Mouse (Mus musculus) gastrocnemius, postnatal 10 days (tissue): Measurements from ENCODE around the gene Gm4985. TPM values are rescaled to one million over a fixed set of nuclear protein-coding genes. Genes with fewer than 3 reads are reported as not detected.
"Not testable (repeated sequence)": the region's sequence is repeated elsewhere in the genome, so short reads cannot be mapped to it uniquely, and the experiment has no call there.

Experiments used
- DNase-seq: peaks from one replicate; pipeline ENCODE4 v3.0.0; 2021; ENCODE audit warnings: mixed read lengths
- long read RNA-seq, 2 experiments: library from polyadenylated mRNA; stranded (forward); transcript quantifications; one replicate each; pipeline ENCODE4 v2.0.0; 2021
- microRNA-seq, 2 experiments: library from miRNA; unstranded; fragments of <30 nt; microRNA quantifications; one replicate each; pipeline ENCODE4 v1.2.0; 2021
- total RNA-seq, 2 experiments: library from RNA; stranded (reverse); gene quantifications; 2 replicates each; pipeline ENCODE4 v1.2.3; 2021

The Gm4985 gene
- not detected for total RNA-seq
- long read RNA-seq, experiment 1 = 0 reads
- long read RNA-seq, experiment 2 = 0 reads

GRCm38 (mm10) chrX:23958834-23959233 is at the start of gene Gm4985:
Gm4985 (minus strand) TSS chrX:23958934.
- not testable (repeated sequence) for DNase-seq

DNA sequence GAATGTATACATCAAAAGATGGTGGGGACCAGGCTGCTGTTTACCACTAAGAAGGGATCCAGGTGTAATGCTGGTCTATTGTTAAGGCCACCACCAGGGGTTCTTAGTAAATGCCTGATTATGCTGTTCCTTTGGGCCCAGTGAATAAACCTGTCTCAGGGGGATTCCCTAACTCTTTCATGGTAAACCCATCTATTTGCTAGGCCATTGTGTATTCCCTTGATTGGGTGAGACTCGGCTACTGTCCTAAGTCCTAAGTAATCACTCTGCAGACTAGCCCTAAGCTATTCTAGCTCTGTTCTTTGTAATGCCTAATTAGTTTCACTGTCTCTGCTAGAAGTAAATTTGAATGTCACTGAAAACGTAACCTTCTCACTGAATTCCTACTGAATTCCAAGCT is 4.6 kb downstream of the Gm4985 start:
- DNase-seq = no peak

Small RNA genes within 50 kb of the gene (microRNA-seq; reads per million reads assigned to microRNA genes)
- 0 reads per million in 2 experiments for gene Gm25299

Other genes starting within 250 kb of the Gm4985 start
- not detected for gene Gm4907, start 76.4 kb downstream of the Gm4985 start, total RNA-seq